In the genomic region with DNA sequence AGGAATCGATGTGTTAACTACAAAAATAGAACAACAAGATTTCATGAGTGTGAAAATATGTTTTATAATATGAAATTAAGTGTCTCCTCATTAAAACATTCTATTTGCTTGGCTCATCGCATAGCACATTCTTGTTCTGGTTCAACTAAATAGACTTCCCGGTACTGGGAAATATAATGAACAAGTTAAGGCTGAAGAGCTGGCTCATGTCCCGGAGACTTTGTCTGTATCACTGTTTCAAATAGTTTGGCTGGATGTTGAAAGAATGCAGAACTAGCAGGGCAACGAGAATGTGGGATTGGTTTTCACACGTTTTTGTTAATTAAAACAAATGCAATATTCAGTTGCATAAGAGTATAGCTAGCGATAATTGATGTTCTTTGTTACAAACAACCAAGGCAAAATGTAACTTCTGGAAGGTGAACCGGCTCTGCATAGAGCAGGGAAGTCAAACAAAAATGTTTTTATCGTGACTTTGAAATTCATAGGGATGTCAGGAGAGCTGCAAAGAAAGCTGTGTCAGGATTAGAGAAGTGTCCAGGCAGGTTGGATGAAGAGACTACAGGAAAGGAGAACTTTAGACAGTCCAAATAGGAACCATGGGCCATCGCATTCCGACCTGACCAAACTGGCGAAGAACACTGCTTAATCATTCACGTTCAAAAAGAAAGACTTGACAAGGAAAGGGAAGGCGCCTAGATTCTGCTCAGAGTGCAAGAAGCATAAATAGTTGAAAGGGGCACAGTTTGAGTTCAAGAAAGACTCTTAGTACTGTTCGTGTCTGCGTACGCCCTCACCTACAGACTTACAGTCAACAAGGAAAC, we compare ENCODE assay signal across 10 mouse cellular contexts. TPM values are rescaled to one million over a fixed set of nuclear protein-coding genes. Genes with fewer than 3 reads are reported as not detected.
DNase-seq lines count a peak whose midpoint lies in the region; ATAC-seq and TF ChIP-seq lines count a peak whose summit lies in the region.
"Had no signal": no experiment of that assay in that cellular context is flagged by ENCODE, and none has a peak within 500 bp of the region (broad histone marks: within the 10 kb centered on the region; RNA-seq: fewer than 3 reads in every experiment).

No protein-coding gene starts in this region.

- TF ChIP-seq CTCF in heart, postnatal 0 days (IDR thresholded peaks at IDR 0.05; ENCODE audit: low read depth): no peak

- H3K9me3 ChIP-seq in heart, postnatal 0 days (replicated peaks; ENCODE audit: control insufficient read depth, low read length): no peaks in the 10 kb centered on the region
- no peaks in the 10 kb centered on the region for H3K9me3 ChIP-seq in heart, embryonic 11.5 days (replicated peaks; ENCODE audit: control insufficient read depth, low read length)
- H3K9me3 ChIP-seq: limb, embryonic 10.5 days had no signal

- H3K27me3 ChIP-seq in heart, postnatal 0 days (ENCODE audit: control insufficient read depth, insufficient read depth, low read length): no peaks in the 10 kb centered on the region
- H3K27me3 ChIP-seq in heart, embryonic 11.5 days (ENCODE audit: control insufficient read depth, insufficient read depth, low read length): no peaks in the 10 kb centered on the region

- ATAC-seq in heart, postnatal 0 days (ENCODE audit: insufficient read depth, low read depth): peak; percentile 68; the same call in 1 of the 2 replicates
- ATAC-seq in heart, embryonic 11.5 days (replicated peaks; ENCODE audit: insufficient number of reproducible peaks, low FRiP score, low TSS enrichment): no peak

- H3K36me3 ChIP-seq in heart, postnatal 0 days (replicated peaks; ENCODE audit: control insufficient read depth, insufficient read depth, low read length): peaks cover 7% of the 10 kb centered on the region
- H3K36me3 ChIP-seq in heart, embryonic 11.5 days (ENCODE audit: control insufficient read depth, insufficient read depth, low read length): no peaks in the 10 kb centered on the region
- H3K36me3 ChIP-seq: limb, embryonic 10.5 days had no signal

- intact Hi-C loops in left cerebral cortex, postnatal 4 days (cut with DNase I): no loop called here

- TF ChIP-seq EP300 in heart, postnatal 0 days (IDR thresholded peaks at IDR 0.05; ENCODE audit: low read depth): no peak

- no peak overlapping the region for H3K9ac ChIP-seq in heart, postnatal 0 days (replicated peaks; ENCODE audit: low read depth, low read length)
- no peak overlapping the region for H3K9ac ChIP-seq in heart, embryonic 11.5 days (ENCODE audit: low read depth, low read length)

- peak overlapping the region; percentile 25; the same call in 1 of the 2 replicates for H3K4me2 ChIP-seq in heart, postnatal 0 days (ENCODE audit: low read depth, low read length)
- no peak overlapping the region for H3K4me2 ChIP-seq in heart, embryonic 11.5 days

- 48% methylated on average over 17 of the region's 17 CpGs for WGBS in heart, postnatal 0 days
- 78% methylated on average over 17 of the region's 17 CpGs for WGBS in heart, embryonic 11.5 days (ENCODE audit: insufficient replicate concordance)

- peak; percentile 77 for DNase-seq in heart, postnatal 0 days (ENCODE audit: low spot score)
- DNase-seq in testis, postnatal 10 days (ENCODE audit: low spot score): peak; percentile 39
- no peak for DNase-seq in testis, postnatal 14 days (ENCODE audit: low spot score)
- DNase-seq in kidney, postnatal 10 days: peak; percentile 59
- DNase-seq in left cerebral cortex, adult 9 months (ENCODE audit: low spot score in 2 of 2): no peak
- DNase-seq in left cerebral cortex, postnatal 4 days: no peak
- DNase-seq: right cerebral cortex, adult 18-20 months; thymus, adult 2 months had no signal

- no peak overlapping the region for H3K4me3 ChIP-seq in heart, postnatal 0 days (ENCODE audit: low read depth, low read length)
- H3K4me3 ChIP-seq in heart, embryonic 11.5 days (ENCODE audit: low read depth, low read length): no peak overlapping the region
- H3K4me3 ChIP-seq: limb, embryonic 10.5 days had no signal

- peaks cover 19% of the 10 kb centered on the region for H3K4me1 ChIP-seq in heart, postnatal 0 days (ENCODE audit: control insufficient read depth, insufficient read depth)
- H3K4me1 ChIP-seq in heart, embryonic 11.5 days (ENCODE audit: control insufficient read depth, insufficient read depth, low read length): peaks cover 2% of the 10 kb centered on the region; the same call in 1 of the 2 replicates
- H3K4me1 ChIP-seq: limb, embryonic 10.5 days had no signal

- peak overlapping the region; percentile 77 for H3K27ac ChIP-seq in heart, postnatal 0 days (ENCODE audit: low read depth)
- H3K27ac ChIP-seq in heart, embryonic 11.5 days (ENCODE audit: low read depth, low read length): no peak overlapping the region; the same call in 1 of the 2 replicates
- H3K27ac ChIP-seq: limb, embryonic 10.5 days had no signal

RNA-seq across cellular contexts. Expression of a gene that starts 58.6 kb away (rescaled TPM):
- total RNA-seq in heart, postnatal 0 days (2014; rRNA removed; ENCODE audit: low replicate concordance): 25.7 and 30.2 TPM in 2 replicates
- 7.1 and 7.8 TPM in 2 replicates for polyA plus RNA-seq in heart, postnatal 0 days (2015; fragmentation: Nextera tagmentation; extraction: Ambion mirVana)
- 12.7 and 12.9 TPM in 2 replicates for polyA plus RNA-seq in heart, embryonic 11.5 days (2014; fragmentation: Nextera tagmentation; extraction: Ambion mirVana)
- total RNA-seq in left cerebral cortex, postnatal 4 days (2021): 10 to 100 TPM; 20.4 to 22.0 TPM

Comparison
In these comparisons a context has a peak if more than half of its experiments do, and no peak if none do; other contexts are left out.
1. DNase-seq: peak in heart, postnatal 0 days (single experiment), testis, postnatal 10 days (single experiment) and kidney, postnatal 10 days (single experiment); none in testis, postnatal 14 days (single experiment), left cerebral cortex, adult 9 months (0 of 2) and left cerebral cortex, postnatal 4 days (single experiment).